Mouse (Mus musculus): ENCODE data around the gene Terf2.
"Not testable (repeated sequence)": the region's sequence is repeated elsewhere in the genome, so short reads cannot be mapped to it uniquely, and the experiment has no call there.

Gene Terf2

DNA sequence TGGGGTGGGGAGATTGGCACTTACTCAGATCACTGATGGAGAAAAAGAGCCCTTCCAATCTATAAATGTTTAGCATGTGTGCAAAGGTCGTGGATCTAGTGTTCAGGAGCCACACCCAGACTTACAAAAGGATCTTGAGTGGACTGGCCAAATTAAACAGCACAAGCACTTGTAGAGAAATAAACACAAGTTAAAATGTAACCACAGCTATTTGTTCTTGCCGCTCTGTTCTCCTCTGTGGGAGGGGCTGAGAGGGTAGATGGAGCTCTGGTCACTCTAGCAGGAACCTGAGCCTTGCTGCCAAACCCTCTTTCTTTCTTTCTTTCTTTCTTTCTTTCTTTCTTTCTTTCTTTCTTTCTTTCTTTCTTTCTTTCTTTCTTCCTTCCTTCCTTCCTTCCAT is 20.7 kb upstream of the Terf2 start:
- in situ Hi-C loops (cut with MboI; ENCODE audit: low pct_unique_long_range_greater_than_20kb in 1 of 2, low sequenced_read_pairs in 2 of 2, unreplicated experiment in 1 of 2) = loop anchor here (10.0 kb wide), 2 partner anchors 68 to 208 kb away; no protein-coding TSS in a partner anchor

DNA sequence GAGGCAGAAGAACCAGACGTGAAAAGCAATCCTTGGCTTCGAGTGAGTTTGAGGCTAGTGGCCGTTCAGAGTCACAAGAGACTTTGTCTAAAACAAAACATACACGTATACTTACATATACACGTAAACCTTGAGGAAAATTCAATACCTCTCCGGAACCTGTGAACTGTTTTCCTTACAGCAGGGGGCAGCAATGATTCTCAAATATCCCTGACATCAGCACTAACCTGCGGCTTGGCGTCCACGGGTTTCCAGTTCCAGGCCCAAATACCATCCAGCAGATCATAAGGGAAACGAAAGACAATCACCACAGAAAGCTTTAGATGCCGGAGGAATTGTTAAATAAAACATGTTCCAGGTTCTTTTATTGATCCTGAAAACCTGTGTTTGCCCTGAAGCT is 19.7 kb upstream of the Terf2 start:
- in situ Hi-C loops (cut with MboI; ENCODE audit: low pct_unique_long_range_greater_than_20kb in 1 of 2, low sequenced_read_pairs in 2 of 2, unreplicated experiment in 1 of 2) = loop anchor here (10.0 kb wide), 2 partner anchors 69 to 209 kb away; no protein-coding TSS in a partner anchor

- in situ Hi-C loops (cut with MboI; ENCODE audit: low pct_unique_long_range_greater_than_20kb in 1 of 2, low sequenced_read_pairs in 2 of 2, unreplicated experiment in 1 of 2) = loop anchor here (10.0 kb wide), 2 partner anchors 70 to 210 kb away; no protein-coding TSS in a partner anchor
Observed at GRCm38 (mm10) chr8:107115008-107115320, 18.6 kb upstream of the Terf2 start.

- in situ Hi-C loops (cut with MboI; ENCODE audit: low pct_unique_long_range_greater_than_20kb in 1 of 2, low sequenced_read_pairs in 2 of 2, unreplicated experiment in 1 of 2) = loop anchor here (10.0 kb wide), 2 partner anchors 70 to 210 kb away; no protein-coding TSS in a partner anchor
Observed at GRCm38 (mm10) chr8:107114150-107115007, 18.0 kb upstream of the Terf2 start.

DNA sequence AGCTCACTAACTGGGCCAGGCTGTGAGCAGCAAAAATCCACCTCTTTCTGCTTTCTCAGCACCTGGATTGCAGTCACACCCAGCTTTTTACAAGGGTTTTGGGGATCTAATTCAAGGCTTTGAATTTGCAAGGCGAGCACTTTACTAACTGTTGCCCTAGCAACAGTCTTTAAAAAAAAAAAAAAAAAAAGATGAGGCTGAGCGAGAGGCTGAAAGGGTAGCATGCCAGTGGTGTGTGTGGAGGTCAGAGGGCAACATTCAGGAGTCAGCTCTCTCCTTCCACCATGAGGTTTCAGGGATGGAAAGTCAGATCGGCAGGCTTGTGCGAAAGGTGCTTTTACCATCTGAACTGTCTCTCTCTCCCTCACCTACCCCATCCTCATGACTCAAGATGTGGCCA is 16.9 kb upstream of the Terf2 start:
- in situ Hi-C loops (cut with MboI; ENCODE audit: low pct_unique_long_range_greater_than_20kb in 1 of 2, low sequenced_read_pairs in 2 of 2, unreplicated experiment in 1 of 2) = loop anchor here (10.0 kb wide), 2 partner anchors 72 to 212 kb away; no protein-coding TSS in a partner anchor

- in situ Hi-C loops (cut with MboI; ENCODE audit: low pct_unique_long_range_greater_than_20kb in 1 of 2, low sequenced_read_pairs in 2 of 2, unreplicated experiment in 1 of 2) = loop anchor here (10.0 kb wide), 2 partner anchors 73 to 213 kb away; no protein-coding TSS in a partner anchor
Observed at GRCm38 (mm10) chr8:107111340-107112105, 15.2 kb upstream of the Terf2 start.

GRCm38 (mm10) chr8:107110629-107111330 is 14.4 kb upstream of the Terf2 start:
- in situ Hi-C loops (cut with MboI; ENCODE audit: low pct_unique_long_range_greater_than_20kb in 1 of 2, low sequenced_read_pairs in 2 of 2, unreplicated experiment in 1 of 2) = loop anchor here (10.0 kb wide), 2 partner anchors 74 to 214 kb away; no protein-coding TSS in a partner anchor

GRCm38 (mm10) chr8:107109816-107110435 is 13.6 kb upstream of the Terf2 start:
- in situ Hi-C loops (cut with MboI; ENCODE audit: low pct_unique_long_range_greater_than_20kb in 1 of 2, low sequenced_read_pairs in 2 of 2, unreplicated experiment in 1 of 2) = loop anchor here (10.0 kb wide), 2 partner anchors 75 to 215 kb away; no protein-coding TSS in a partner anchor

DNA sequence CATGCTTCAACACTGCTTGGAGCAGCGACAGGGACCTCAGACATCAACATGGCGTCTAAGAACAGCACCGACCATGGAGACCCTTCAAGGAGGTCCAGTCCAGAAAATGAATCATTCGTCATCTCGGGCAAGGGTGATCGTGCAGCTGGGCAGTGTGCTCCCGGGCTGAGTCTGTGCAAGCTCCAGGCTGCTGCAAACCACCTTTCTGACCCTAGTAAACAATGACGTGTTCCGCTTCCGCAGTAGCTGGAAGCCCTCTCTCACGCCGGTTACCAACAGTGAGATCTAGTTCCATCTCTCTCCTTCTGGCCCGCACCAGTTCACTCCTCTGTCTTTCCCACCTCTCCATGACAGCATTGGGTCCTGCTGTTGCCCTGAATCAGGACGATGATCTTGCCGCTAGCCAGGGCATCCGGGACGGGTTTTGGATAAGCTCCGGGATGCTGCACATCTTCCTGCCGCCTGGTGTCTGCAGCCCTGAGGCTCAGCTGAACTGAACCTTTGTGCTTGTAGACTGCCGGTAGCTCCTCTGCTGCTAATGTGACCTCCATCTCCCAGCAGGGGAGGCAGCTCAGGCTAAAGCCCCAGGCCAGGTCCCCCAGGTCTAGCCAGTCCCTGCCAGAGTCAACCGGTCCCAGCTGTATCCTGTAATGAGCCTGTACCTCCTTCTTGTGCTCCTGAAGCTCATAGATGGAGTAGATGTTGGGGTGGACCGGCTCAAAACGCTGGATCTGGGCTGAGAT is 12.8 kb upstream of the Terf2 start:
- in situ Hi-C loops (cut with MboI; ENCODE audit: low pct_unique_long_range_greater_than_20kb in 1 of 2, low sequenced_read_pairs in 2 of 2, unreplicated experiment in 1 of 2) = no loop called here

DNA sequence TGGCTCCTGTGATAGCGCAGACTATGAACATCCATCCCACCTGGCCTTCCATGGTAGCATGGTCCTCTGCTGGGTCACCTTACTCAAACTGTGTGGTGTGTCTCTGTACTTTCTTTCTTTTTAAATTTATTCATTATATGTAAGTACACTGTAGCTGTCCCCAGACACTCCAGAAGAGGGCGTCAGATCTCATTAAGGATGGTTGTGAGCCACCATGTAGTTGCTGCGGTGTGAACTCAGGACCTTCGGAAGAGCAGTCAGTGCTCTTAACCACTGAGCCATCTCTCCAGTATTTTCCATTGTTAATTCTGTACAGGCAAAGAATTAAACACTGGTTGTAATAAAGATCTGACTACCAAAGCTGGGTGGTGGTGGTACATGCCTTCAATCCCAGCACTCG is 11.7 kb upstream of the Terf2 start:
- in situ Hi-C loops (cut with MboI; ENCODE audit: low pct_unique_long_range_greater_than_20kb in 1 of 2, low sequenced_read_pairs in 2 of 2, unreplicated experiment in 1 of 2) = not testable (repeated sequence)

DNA sequence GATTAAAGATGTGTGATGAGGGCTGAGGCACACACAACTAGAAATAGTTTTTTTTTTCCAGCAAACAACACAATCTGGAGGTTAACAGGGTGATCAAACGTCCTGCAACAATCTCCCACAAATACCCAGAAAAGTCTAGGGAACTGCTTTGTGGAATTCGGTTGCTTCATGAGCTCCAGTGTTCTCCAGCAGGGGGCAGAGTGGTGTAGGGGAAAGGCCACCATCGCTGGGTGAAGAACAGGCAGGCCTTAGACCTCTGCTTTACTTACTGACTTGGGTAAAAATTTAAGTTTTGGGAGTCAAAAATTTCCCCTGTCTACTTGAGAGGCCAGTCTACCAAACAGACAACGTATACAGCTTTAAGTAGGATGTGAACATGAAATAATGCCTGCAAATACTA is 8.2 kb upstream of the Terf2 start:
- in situ Hi-C loops (cut with MboI; ENCODE audit: low pct_unique_long_range_greater_than_20kb in 1 of 2, low sequenced_read_pairs in 2 of 2, unreplicated experiment in 1 of 2) = no loop called here

GRCm38 (mm10) chr8:107100635-107101034 is 4.3 kb upstream of the Terf2 start:
- in situ Hi-C loops (cut with MboI; ENCODE audit: low pct_unique_long_range_greater_than_20kb in 1 of 2, low sequenced_read_pairs in 2 of 2, unreplicated experiment in 1 of 2) = no loop called here

DNA sequence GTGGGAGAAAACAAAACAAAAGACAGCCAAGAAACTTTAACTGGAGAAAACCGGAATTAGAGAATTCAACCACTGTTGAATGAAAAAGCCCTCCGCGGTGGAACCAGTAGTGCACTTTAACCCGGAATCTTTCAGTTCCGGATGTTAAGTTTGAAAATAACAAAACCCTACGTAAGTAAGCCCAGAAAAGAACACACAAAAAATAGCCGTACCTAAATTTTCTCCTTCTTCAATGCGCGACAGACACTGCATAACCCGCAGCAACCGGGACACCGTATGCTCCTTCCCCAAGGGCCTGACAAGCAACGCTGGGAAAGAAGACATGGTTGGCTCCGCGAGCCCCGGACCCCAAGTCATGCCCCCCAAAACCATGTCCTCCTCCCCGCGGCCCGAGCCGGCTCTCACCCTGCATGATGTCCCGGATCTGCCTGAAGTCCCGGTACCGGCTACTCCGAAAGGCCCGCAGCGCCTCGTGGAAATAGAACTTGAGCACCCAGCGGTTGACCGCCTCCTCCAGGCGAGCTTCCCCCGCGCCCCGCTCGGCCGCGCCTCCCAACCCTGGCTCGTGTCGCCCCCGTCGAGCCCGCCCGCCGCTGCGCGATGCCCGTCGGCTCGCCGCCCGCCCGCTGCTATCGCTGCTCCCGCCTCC is 506 bp downstream of the Terf2 start:
- in situ Hi-C loops (cut with MboI; ENCODE audit: low pct_unique_long_range_greater_than_20kb in 1 of 2, low sequenced_read_pairs in 2 of 2, unreplicated experiment in 1 of 2) = no loop called here

DNA sequence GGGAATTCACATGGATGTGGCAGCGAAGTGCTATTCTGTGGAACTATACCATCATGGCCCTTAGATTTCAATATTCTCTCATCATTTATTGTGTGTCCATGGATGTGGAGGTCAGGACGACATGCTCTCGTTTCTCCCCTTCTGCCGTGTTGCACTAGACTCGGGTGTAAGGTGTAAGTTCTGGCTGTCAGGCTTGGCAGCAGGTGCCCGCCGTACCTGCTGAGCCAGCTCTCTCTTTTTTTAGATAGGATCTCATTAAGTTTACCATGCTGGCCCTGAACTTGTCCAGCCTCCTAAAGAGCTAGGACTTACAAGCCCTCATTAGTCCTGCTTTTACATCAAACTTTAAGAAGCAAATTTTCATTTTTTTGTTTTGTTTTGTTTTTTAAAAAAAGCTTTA is 5.8 kb downstream of the Terf2 start:
- in situ Hi-C loops (cut with MboI; ENCODE audit: low pct_unique_long_range_greater_than_20kb in 1 of 2, low sequenced_read_pairs in 2 of 2, unreplicated experiment in 1 of 2) = no loop called here

DNA sequence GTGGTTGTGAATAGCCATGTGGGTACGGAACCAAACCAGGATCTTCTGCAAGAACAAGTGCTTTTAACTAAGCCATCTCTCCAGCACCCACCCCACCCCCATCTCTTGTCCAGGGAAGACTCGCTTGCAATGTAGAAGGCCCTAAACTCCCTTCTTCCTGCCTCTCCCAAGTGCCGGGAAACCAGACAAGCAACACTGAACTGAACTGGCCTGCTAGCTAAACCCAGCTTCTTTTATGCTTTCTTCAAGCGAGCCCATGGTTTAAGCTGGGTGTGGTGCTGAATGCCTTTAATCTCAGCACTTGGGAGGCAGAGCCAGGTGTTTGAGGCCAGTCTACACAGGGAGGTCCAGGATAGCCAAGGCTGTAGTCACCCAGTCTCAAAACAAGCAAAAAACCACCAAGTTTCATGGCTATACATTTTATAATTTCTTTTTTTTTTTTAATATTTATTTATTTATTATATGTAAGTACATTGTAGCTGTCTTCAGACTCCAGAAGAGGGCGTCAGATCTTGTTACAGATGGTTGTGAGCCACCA is 7.8 kb downstream of the Terf2 start:
- in situ Hi-C loops (cut with MboI; ENCODE audit: low pct_unique_long_range_greater_than_20kb in 1 of 2, low sequenced_read_pairs in 2 of 2, unreplicated experiment in 1 of 2) = no loop called here

DNA sequence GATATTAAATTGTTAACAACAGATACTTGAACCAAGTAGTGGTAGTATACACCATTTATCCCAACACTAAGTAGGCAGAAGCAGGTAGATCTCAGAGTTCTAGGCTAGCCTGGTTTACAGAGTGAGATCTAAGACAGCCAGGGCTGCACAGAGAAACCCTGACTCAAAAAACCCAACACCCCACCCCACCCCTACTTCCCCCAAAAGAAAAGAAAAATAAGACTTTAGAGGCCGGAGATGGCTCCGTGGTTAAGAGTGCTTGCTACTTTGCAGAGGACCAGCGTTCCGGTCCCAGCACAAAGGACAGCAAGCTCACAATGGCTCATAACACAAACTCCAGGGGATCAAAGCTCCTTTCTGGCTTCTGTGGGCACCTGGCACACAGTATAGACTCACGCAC is 10.3 kb downstream of the Terf2 start:
- in situ Hi-C loops (cut with MboI; ENCODE audit: low pct_unique_long_range_greater_than_20kb in 1 of 2, low sequenced_read_pairs in 2 of 2, unreplicated experiment in 1 of 2) = no loop called here

DNA sequence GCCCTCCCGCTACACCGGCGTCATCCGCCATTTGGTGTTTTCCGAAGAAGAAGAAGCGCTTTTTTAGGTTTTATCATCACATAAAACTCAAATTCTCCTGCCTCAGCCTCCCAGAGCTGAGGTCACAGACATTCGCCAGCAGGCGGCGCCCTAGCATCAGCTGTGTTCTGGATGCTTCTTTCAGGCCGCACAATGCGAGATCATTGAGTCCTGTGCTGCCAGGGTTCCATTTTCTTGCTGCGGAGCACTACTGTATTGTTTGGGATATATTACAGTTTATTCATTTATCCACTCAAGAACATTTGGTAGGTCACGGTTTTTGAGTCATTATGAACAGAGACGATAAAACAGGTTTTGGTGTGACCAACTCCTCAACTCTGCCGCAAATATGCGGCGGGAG is 11.0 kb downstream of the Terf2 start:
- in situ Hi-C loops (cut with MboI; ENCODE audit: low pct_unique_long_range_greater_than_20kb in 1 of 2, low sequenced_read_pairs in 2 of 2, unreplicated experiment in 1 of 2) = no loop called here
